Mouse (Mus musculus) kidney, embryonic 14.5 days (tissue): ENCODE measurements around the gene Oit1. TPM values are rescaled to one million over a fixed set of nuclear protein-coding genes. Genes with fewer than 3 reads are reported as not detected.

Experiments
- ATAC-seq: fragments of 200-750 bp; cut with Nextera tagmentation; 2 replicates; pipeline ENCODE4 v1.8.0; 2017; ENCODE audit warnings: moderate number of reproducible peaks, mild to moderate bottlenecking, moderate TSS enrichment, moderate library complexity; ENCODE audit not compliant: low FRiP score, low TSS enrichment
- H3K27ac ChIP-seq: fragments of 300-500 bp; sonication (generic); 2 replicates; pipeline ENCODE4 v1.5.1; 2014; ENCODE audit warnings: low read depth, mild to moderate bottlenecking, low read length, moderate library complexity, mixed read lengths
- H3K27me3 ChIP-seq: fragments of 300-500 bp; sonication (generic); 2 replicates; pipeline ENCODE4 v1.6.1; 2014; ENCODE audit warnings: mild to moderate bottlenecking, low read length; ENCODE audit not compliant: control insufficient read depth, insufficient read depth
- H3K36me3 ChIP-seq: fragments of 300-500 bp; sonication (generic); 2 replicates; pipeline ENCODE4 v1.6.1; 2014; ENCODE audit warnings: low read length, mixed read lengths; ENCODE audit not compliant: control insufficient read depth, insufficient read depth
- H3K4me1 ChIP-seq: fragments of 300-500 bp; sonication (generic); 2 replicates; pipeline ENCODE4 v1.6.1; 2014; ENCODE audit warnings: low read length, mixed read lengths; ENCODE audit not compliant: control insufficient read depth, insufficient read depth
- H3K4me2 ChIP-seq: fragments of 300-500 bp; sonication (generic); replicated peaks from 2 replicates; pipeline ENCODE4 v1.6.1; 2014; ENCODE audit warnings: low read depth, mild to moderate bottlenecking, low read length
- H3K4me3 ChIP-seq: fragments of 300-500 bp; sonication (generic); 2 replicates; pipeline ENCODE4 v1.5.1; 2014; ENCODE audit warnings: mild to moderate bottlenecking, low read length
- H3K9ac ChIP-seq: fragments of 300-500 bp; sonication (generic); 2 replicates; pipeline ENCODE4 v1.6.1; 2014; ENCODE audit warnings: low read depth, mild to moderate bottlenecking, low read length, moderate library complexity
- H3K9me3 ChIP-seq: fragments of 300-500 bp; sonication (generic); 2 replicates; pipeline ENCODE4 v1.6.1; 2016; ENCODE audit warnings: low read length; ENCODE audit not compliant: control insufficient read depth
- WGBS: fragments of 180-500 bp; shearing (Covaris S2); extraction: QIAGEN DNeasy Blood & Tissue Kit; methylation state at CpG from one replicate; pipeline ENCODE4 v1.1.7; 2014; 5-methylcytosine and 5-hydroxymethylcytosine counted together
- polyA plus RNA-seq: library from polyadenylated mRNA; unstranded; fragments of >200 nt; fragmentation: Nextera tagmentation; extraction: Ambion mirVana; gene quantifications from 2 replicates; pipeline ENCODE4 v1.2.1, GENCODE M21; 2014

The Oit1 gene
- polyA plus RNA-seq, 1 experiment from 2014 or later: 2.7 TPM

GRCm38 (mm10) chr14:8327371-8327770, 51.2 kb downstream of the Oit1 start:
- WGBS: 44% methylated on average over 1 of the region's 1 CpGs
- Histone ChIP-seq H3K9ac (no peak overlapping the region), H3K27me3 (no peaks in the 10 kb centered on the region), H3K9me3 (no peaks in the 10 kb centered on the region), H3K36me3 (no peaks in the 10 kb centered on the region), H3K27ac (peak overlapping the region; percentile 24; the same call in 1 of the 2 replicates), H3K4me3 (no peak overlapping the region), H3K4me2 (no peak overlapping the region), H3K4me1 (peaks cover 18% of the 10 kb centered on the region)
- no peak for ATAC-seq

GRCm38 (mm10) chr14:8326961-8327360, 51.6 kb downstream of the Oit1 start:
- H3K27ac ChIP-seq: no peak overlapping the region

GRCm38 (mm10) chr14:8325746-8326145, 52.8 kb downstream of the Oit1 start:
- Histone ChIP-seq H3K27me3 (no peaks in the 10 kb centered on the region), H3K36me3 (no peaks in the 10 kb centered on the region), H3K4me3 (no peak overlapping the region), H3K27ac (no peak overlapping the region), H3K9me3 (no peaks in the 10 kb centered on the region), H3K4me2 (no peak overlapping the region), H3K4me1 (peaks cover 11% of the 10 kb centered on the region), H3K9ac (no peak overlapping the region)
- 78% methylated on average over 4 of the region's 4 CpGs for WGBS
- ATAC-seq: no peak

More at GRCm38 (mm10) chr14:8326961-8327360, 51.6 kb downstream of the Oit1 start:
- H3K36me3 ChIP-seq: no peaks in the 10 kb centered on the region
- H3K9ac ChIP-seq: no peak overlapping the region
- H3K4me3 ChIP-seq: no peak overlapping the region
- no peaks in the 10 kb centered on the region for H3K9me3 ChIP-seq
- peaks cover 14% of the 10 kb centered on the region for H3K4me1 ChIP-seq
- ATAC-seq: no peak
- no peaks in the 10 kb centered on the region for H3K27me3 ChIP-seq
- no peak overlapping the region for H3K4me2 ChIP-seq

GRCm38 (mm10) chr14:8320528-8320927, 58.0 kb downstream of the Oit1 start:
- no peaks in the 10 kb centered on the region for H3K36me3 ChIP-seq
- no peak overlapping the region for H3K9ac ChIP-seq
- H3K9me3 ChIP-seq: no peaks in the 10 kb centered on the region
- H3K4me2 ChIP-seq: no peak overlapping the region
- H3K27ac ChIP-seq: no peak overlapping the region
- no peak for ATAC-seq
- 87% methylated on average over 3 of the region's 3 CpGs for whole genome bisulfite sequencing
- H3K27me3 ChIP-seq: peaks cover 22% of the 10 kb centered on the region
- no peak overlapping the region for H3K4me3 ChIP-seq
- H3K4me1 ChIP-seq: peaks cover 7% of the 10 kb centered on the region; the same call in 1 of the 2 replicates

- Histone ChIP-seq H3K4me1 (peaks cover 7% of the 10 kb centered on the region; the same call in 1 of the 2 replicates), H3K36me3 (no peaks in the 10 kb centered on the region), H3K9me3 (no peaks in the 10 kb centered on the region), H3K4me2 (peak within 1 kb of the TSS; percentile 42), H3K27me3 (peaks cover 22% of the 10 kb centered on the region), H3K4me3 (peak within 1 kb of the TSS; percentile 30), H3K9ac (0 out of 2 replicates have a peak within 1 kb of the TSS, but pooled peaks have one; percentile 18), H3K27ac (no peak within 1 kb of the TSS)
- ATAC-seq: peak; percentile 63; the same call in 1 of the 2 replicates
- 11% methylated on average over 39 of the region's 41 CpGs for WGBS
Observed at GRCm38 (mm10) chr14:8317194-8318097, 61.1 kb downstream of the Oit1 start, which contains the start of gene Fam107a. Gene Fam107a, minus strand, starts transcription at chr14:8318023.

GRCm38 (mm10) chr14:8316366-8317193, 62.0 kb downstream of the Oit1 start:
- Histone ChIP-seq H3K36me3 (no peaks in the 10 kb centered on the region), H3K9ac (no peak overlapping the region), H3K4me1 (peaks cover 7% of the 10 kb centered on the region; the same call in 1 of the 2 replicates), H3K4me3 (peak overlapping the region; percentile 30), H3K27me3 (peaks cover 22% of the 10 kb centered on the region), H3K27ac (no peak overlapping the region), H3K4me2 (peak overlapping the region; percentile 46), H3K9me3 (no peaks in the 10 kb centered on the region)
- ATAC-seq: peak; percentile 53
- 3% methylated on average over 23 of the region's 23 CpGs for WGBS

GRCm38 (mm10) chr14:8315169-8315568, 63.4 kb downstream of the Oit1 start:
- H3K27me3 ChIP-seq: peaks cover 22% of the 10 kb centered on the region
- no peaks in the 10 kb centered on the region for H3K36me3 ChIP-seq
- no peak overlapping the region for H3K4me2 ChIP-seq
- H3K27ac ChIP-seq: no peak overlapping the region
- 40% methylated on average over 6 of the region's 6 CpGs for WGBS
- peaks cover 7% of the 10 kb centered on the region; the same call in 1 of the 2 replicates for H3K4me1 ChIP-seq
- no peak for ATAC-seq
- no peak overlapping the region for H3K9ac ChIP-seq
- H3K9me3 ChIP-seq: no peaks in the 10 kb centered on the region
- no peak overlapping the region for H3K4me3 ChIP-seq

GRCm38 (mm10) chr14:8314536-8314935, 64.0 kb downstream of the Oit1 start:
- Histone ChIP-seq H3K4me2 (no peak overlapping the region), H3K36me3 (no peaks in the 10 kb centered on the region), H3K9ac (no peak overlapping the region), H3K9me3 (no peaks in the 10 kb centered on the region), H3K4me1 (peaks cover 7% of the 10 kb centered on the region; the same call in 1 of the 2 replicates), H3K4me3 (no peak overlapping the region), H3K27me3 (peaks cover 22% of the 10 kb centered on the region), H3K27ac (no peak overlapping the region)
- WGBS: 25% methylated on average over 3 of the region's 3 CpGs
- no peak for ATAC-seq
